Mouse (Mus musculus) E14TG2a.4 (cell line): ENCODE measurements around the gene Gstm5.
"Not testable (repeated sequence)": the region's sequence is repeated elsewhere in the genome, so short reads cannot be mapped to it uniquely, and the experiment has no call there.

Experiments used
- H3K27me3 ChIP-seq: 2 replicates; pipeline ENCODE4 v1.6.1; 2014; ENCODE audit warnings: low read length, control low read depth; ENCODE audit not compliant: insufficient read depth
- H3K36me3 ChIP-seq: 2 replicates; pipeline ENCODE4 v1.6.1; 2014; ENCODE audit warnings: low read length, control low read depth; ENCODE audit not compliant: insufficient read depth
- H3K4me1 ChIP-seq: replicated peaks from 2 replicates; pipeline ENCODE4 v1.6.1; 2014; ENCODE audit warnings: low read depth, low read length, control low read depth
- H3K4me3 ChIP-seq: replicated peaks from 2 replicates; pipeline ENCODE4 v1.5.1; 2014; ENCODE audit warnings: mild to moderate bottlenecking, low read length
- H3K9me3 ChIP-seq: 2 replicates; pipeline ENCODE4 v1.6.1; 2014; ENCODE audit warnings: low read length, control low read depth
- CTCF ChIP-seq: conservative IDR thresholded peaks from 2 replicates; pipeline ENCODE4 v1.5.1; 2014; ENCODE audit warnings: low read length
- NANOG ChIP-seq: IDR thresholded peaks from 2 replicates; pipeline ENCODE4 v1.6.1; 2014; ENCODE audit warnings: borderline replicate concordance, low read length, mixed read lengths
- POU5F1 ChIP-seq: IDR thresholded peaks from 2 replicates; pipeline ENCODE4 v1.6.1; 2014; ENCODE audit warnings: low read length, borderline replicate concordance

Gene Gstm5

GRCm38 (mm10) chr3:107868452-107868851, 27.2 kb upstream of the Gstm5 start:
- Histone ChIP-seq H3K9me3 (peaks cover 7% of the 10 kb centered on the region), H3K4me1 (peaks cover 21% of the 10 kb centered on the region), H3K36me3 (no peaks in the 10 kb centered on the region), H3K27me3 (peaks cover 27% of the 10 kb centered on the region), H3K4me3 (peak overlapping the region; percentile 23; the same call in 1 of the 2 replicates)
- TF ChIP-seq POU5F1, result no peak
- TF ChIP-seq CTCF, result no peak
- TF ChIP-seq NANOG, result no peak

GRCm38 (mm10) chr3:107869097-107869496, 26.5 kb upstream of the Gstm5 start:
- peaks cover 33% of the 10 kb centered on the region for H3K27me3 ChIP-seq
- H3K36me3 ChIP-seq, result no peaks in the 10 kb centered on the region
- no peak for TF ChIP-seq POU5F1
- no peak for TF ChIP-seq CTCF
- H3K4me3 ChIP-seq, result peak overlapping the region; percentile 23; the same call in 1 of the 2 replicates
- peaks cover 7% of the 10 kb centered on the region for H3K9me3 ChIP-seq
- peaks cover 25% of the 10 kb centered on the region for H3K4me1 ChIP-seq

GRCm38 (mm10) chr3:107869925-107870324, 25.7 kb upstream of the Gstm5 start:
- Histone ChIP-seq H3K36me3 (no peaks in the 10 kb centered on the region), H3K4me1 (peaks cover 25% of the 10 kb centered on the region), H3K27me3 (peaks cover 41% of the 10 kb centered on the region), H3K4me3 (no peak overlapping the region), H3K9me3 (peaks cover 7% of the 10 kb centered on the region)
- TF ChIP-seq NANOG (no peak), POU5F1 (no peak), CTCF (no peak)

GRCm38 (mm10) chr3:107873335-107874251, 22.0 kb upstream of the Gstm5 start:
- peaks cover 19% of the 10 kb centered on the region for H3K4me1 ChIP-seq
- no peaks in the 10 kb centered on the region for H3K36me3 ChIP-seq
- peaks cover 45% of the 10 kb centered on the region for H3K27me3 ChIP-seq
- H3K9me3 ChIP-seq, result peaks cover 4% of the 10 kb centered on the region
- H3K4me3 ChIP-seq, result peak overlapping the region; percentile 32; the same call in 1 of the 2 replicates
- TF ChIP-seq CTCF (no peak), NANOG (no peak), POU5F1 (no peak)

GRCm38 (mm10) chr3:107875231-107875630, 20.4 kb upstream of the Gstm5 start:
- no peak overlapping the region for H3K4me3 ChIP-seq

GRCm38 (mm10) chr3:107877005-107877404, 18.6 kb upstream of the Gstm5 start, which contains the start of gene Eps8l3:
TSS of gene Eps8l3 (plus strand) at chr3:107877229.
- no peaks in the 10 kb centered on the region for H3K36me3 ChIP-seq
- TF ChIP-seq POU5F1 (no peak), CTCF (no peak), NANOG (no peak)
- H3K9me3 ChIP-seq, result no peaks in the 10 kb centered on the region
- peaks cover 9% of the 10 kb centered on the region for H3K4me1 ChIP-seq
- peaks cover 57% of the 10 kb centered on the region for H3K27me3 ChIP-seq
- no peak within 1 kb of the TSS for H3K4me3 ChIP-seq

More at GRCm38 (mm10) chr3:107875231-107875630, 20.4 kb upstream of the Gstm5 start:
- no peaks in the 10 kb centered on the region for H3K36me3 ChIP-seq
- TF ChIP-seq NANOG (no peak), CTCF (no peak), POU5F1 (no peak)
- peaks cover 9% of the 10 kb centered on the region for H3K4me1 ChIP-seq
- no peaks in the 10 kb centered on the region for H3K9me3 ChIP-seq
- H3K27me3 ChIP-seq, result peaks cover 46% of the 10 kb centered on the region

- Histone ChIP-seq H3K4me1 (peaks cover 8% of the 10 kb centered on the region), H3K9me3 (no peaks in the 10 kb centered on the region), H3K4me3 (no peak overlapping the region), H3K36me3 (no peaks in the 10 kb centered on the region), H3K27me3 (peaks cover 61% of the 10 kb centered on the region)
- TF ChIP-seq POU5F1 (no peak), CTCF (no peak), NANOG (no peak)
Observed at GRCm38 (mm10) chr3:107877747-107878736, 17.6 kb upstream of the Gstm5 start.

- H3K4me1 ChIP-seq, result no peaks in the 10 kb centered on the region
- peaks cover 47% of the 10 kb centered on the region for H3K27me3 ChIP-seq
- no peaks in the 10 kb centered on the region for H3K36me3 ChIP-seq
- no peak for TF ChIP-seq CTCF
- no peak for TF ChIP-seq POU5F1
- TF ChIP-seq NANOG, result no peak
- H3K9me3 ChIP-seq, result no peaks in the 10 kb centered on the region
- H3K4me3 ChIP-seq, result no peak overlapping the region
Observed at GRCm38 (mm10) chr3:107887674-107888495, 7.7 kb upstream of the Gstm5 start.

- not testable (repeated sequence) for H3K4me3 ChIP-seq, H3K4me1 ChIP-seq, H3K9me3 ChIP-seq, H3K36me3 ChIP-seq
- H3K27me3 ChIP-seq, result peaks cover 47% of the 10 kb centered on the region
Observed at GRCm38 (mm10) chr3:107889236-107889635, 6.4 kb upstream of the Gstm5 start.
